Mouse (Mus musculus) cerebellum, adult 2 months (tissue): ENCODE results near the gene BC055324. TPM values are rescaled to one million over a fixed set of nuclear protein-coding genes. Genes with fewer than 3 reads are reported as not detected.

Source experiments
- DNase-seq, 2 experiments: peaks; one replicate each; pipeline ENCODE4 v3.0.0; 2021
- H3K27ac ChIP-seq: fragments of 200-500 bp; 2 replicates; pipeline ENCODE4 v1.5.1; 2012; ENCODE audit warnings: low read length, control low read depth, inconsistent platforms; ENCODE audit not compliant: insufficient read depth
- H3K27me3 ChIP-seq: fragments of 200-500 bp; 2 replicates; pipeline ENCODE4 v1.6.1; 2012; ENCODE audit warnings: inconsistent platforms, mild to moderate bottlenecking, low read length, moderate library complexity; ENCODE audit not compliant: control insufficient read depth, insufficient read depth
- H3K4me1 ChIP-seq: fragments of 200-500 bp; 2 replicates; pipeline ENCODE4 v1.6.1; 2011; ENCODE audit warnings: low read length; ENCODE audit not compliant: control insufficient read depth, insufficient read depth
- H3K4me3 ChIP-seq: fragments of 200-500 bp; replicated peaks from 2 replicates; pipeline ENCODE3; 2011; ENCODE audit warnings: mild to moderate bottlenecking, low read depth, low read length, control low read depth; ENCODE audit not compliant: insufficient read depth
- CTCF ChIP-seq: fragments of 200-500 bp; IDR thresholded peaks from 2 replicates; pipeline ENCODE4 v1.5.1; 2011; ENCODE audit warnings: low read depth, mild to moderate bottlenecking, control low read depth, low read length, moderate library complexity, borderline replicate concordance; ENCODE audit not compliant: insufficient read depth
- POLR2A ChIP-seq: fragments of 200-500 bp; IDR thresholded peaks from 2 replicates; pipeline ENCODE4 v1.6.1; 2011; ENCODE audit warnings: low read length, control low read depth, borderline replicate concordance; ENCODE audit not compliant: insufficient read depth
- WGBS: fragments of 180-500 bp; shearing (Covaris S2); methylation state at CpG from one replicate; pipeline ENCODE4 v1.1.7; 2018; 5-methylcytosine and 5-hydroxymethylcytosine counted together
- polyA plus RNA-seq: library from polyadenylated mRNA; depleted of rRNA; stranded (reverse); fragments of >200 nt; gene quantifications from 2 replicates; pipeline ENCODE4 v1.2.3, GENCODE M21; 2012

BC055324 gene
- polyA plus RNA-seq, 1 experiment = 1.8 TPM

GRCm38 (mm10) chr1:164018221-164018896 is 23.8 kb upstream of the BC055324 start:
- 85% methylated on average over 16 of the region's 16 CpGs for WGBS
- no peak for TF ChIP-seq CTCF
- no peak for TF ChIP-seq POLR2A
- no peak for DNase-seq

GRCm38 (mm10) chr1:164014616-164015015 is 20.0 kb upstream of the BC055324 start:
- no peak overlapping the region for H3K4me3 ChIP-seq
- no peak for DNase-seq
- H3K4me1 ChIP-seq = no peaks in the 10 kb centered on the region
- H3K27me3 ChIP-seq = no peaks in the 10 kb centered on the region
- 81% methylated on average over 1 of the region's 1 CpGs for WGBS
- TF ChIP-seq CTCF = no peak
- no peak for TF ChIP-seq POLR2A
- H3K27ac ChIP-seq = no peak overlapping the region

More at GRCm38 (mm10) chr1:164018221-164018896, 23.8 kb upstream of the BC055324 start:
- Histone ChIP-seq H3K27me3 (no peaks in the 10 kb centered on the region), H3K4me1 (no peaks in the 10 kb centered on the region), H3K4me3 (no peak overlapping the region), H3K27ac (no peak overlapping the region)

GRCm38 (mm10) chr1:164009235-164009634 is 14.6 kb upstream of the BC055324 start:
- no peak for DNase-seq
- TF ChIP-seq CTCF (no peak), POLR2A (no peak)
- no peaks in the 10 kb centered on the region for H3K4me1 ChIP-seq
- no peaks in the 10 kb centered on the region for H3K27me3 ChIP-seq
- no peak overlapping the region for H3K27ac ChIP-seq
- 46% methylated on average over 2 of the region's 2 CpGs for WGBS
- no peak overlapping the region for H3K4me3 ChIP-seq

GRCm38 (mm10) chr1:164004311-164004710 is 9.7 kb upstream of the BC055324 start:
- TF ChIP-seq POLR2A (no peak), CTCF (no peak)
- Histone ChIP-seq H3K27ac (no peak overlapping the region), H3K4me1 (no peaks in the 10 kb centered on the region), H3K4me3 (no peak overlapping the region), H3K27me3 (no peaks in the 10 kb centered on the region)
- DNase-seq = no peak
- 75% methylated on average over 3 of the region's 3 CpGs for WGBS

- DNase-seq = no peak
- WGBS = 57% methylated on average over 6 of the region's 6 CpGs
- TF ChIP-seq CTCF = no peak
- no peak for TF ChIP-seq POLR2A
- no peak overlapping the region for H3K4me3 ChIP-seq
- H3K4me1 ChIP-seq = no peaks in the 10 kb centered on the region
- no peaks in the 10 kb centered on the region for H3K27me3 ChIP-seq
- H3K27ac ChIP-seq = no peak overlapping the region
Measured at GRCm38 (mm10) chr1:164001831-164002452, 7.3 kb upstream of the BC055324 start.

- H3K4me1 ChIP-seq = no peaks in the 10 kb centered on the region
- H3K27me3 ChIP-seq = no peaks in the 10 kb centered on the region
- TF ChIP-seq POLR2A (no peak), CTCF (no peak)
- 47% methylated on average over 2 of the region's 2 CpGs for WGBS
- no peak for DNase-seq
- no peak overlapping the region for H3K27ac ChIP-seq
- peak overlapping the region; percentile 97 for H3K4me3 ChIP-seq
Measured at GRCm38 (mm10) chr1:163995609-163995913, 965 bp upstream of the BC055324 start.

- 1% methylated on average over 38 of the region's 38 CpGs for WGBS
- no peak for DNase-seq
- H3K27me3 ChIP-seq = no peaks in the 10 kb centered on the region
- peak overlapping the region; percentile 97 for H3K4me3 ChIP-seq
- H3K4me1 ChIP-seq = no peaks in the 10 kb centered on the region
- TF ChIP-seq POLR2A (no peak), CTCF (no peak)
- H3K27ac ChIP-seq = no peak overlapping the region
Measured at GRCm38 (mm10) chr1:163994173-163994720, 349 bp downstream of the BC055324 start.

GRCm38 (mm10) chr1:163992371-163992770 is 2.2 kb downstream of the BC055324 start:
- TF ChIP-seq POLR2A = no peak
- no peak for TF ChIP-seq CTCF
- H3K27ac ChIP-seq = no peak overlapping the region
- no peak overlapping the region for H3K4me3 ChIP-seq
- WGBS = 82% methylated on average over 4 of the region's 4 CpGs
- DNase-seq = no peak
- no peaks in the 10 kb centered on the region for H3K27me3 ChIP-seq
- no peaks in the 10 kb centered on the region for H3K4me1 ChIP-seq
